Mouse (Mus musculus) cortical plate, adult 2 months (tissue): ENCODE measurements around the gene Itga9. TPM values are rescaled to one million over a fixed set of nuclear protein-coding genes. Genes with fewer than 3 reads are reported as not detected.

ENCODE experiments used
- H3K27ac ChIP-seq: fragments of 200-500 bp; 2 replicates; pipeline ENCODE4 v1.5.1; 2012; ENCODE audit warnings: low read length, control low read depth, inconsistent platforms; ENCODE audit not compliant: insufficient read depth
- H3K4me1 ChIP-seq: fragments of 200-500 bp; 2 replicates; pipeline ENCODE4 v1.6.1; 2011; ENCODE audit warnings: low read length; ENCODE audit not compliant: control insufficient read depth, insufficient read depth
- H3K4me3 ChIP-seq: fragments of 200-500 bp; 2 replicates; pipeline ENCODE4 v1.5.1; 2011; ENCODE audit warnings: mild to moderate bottlenecking, low read length, control low read depth; ENCODE audit not compliant: insufficient read depth
- CTCF ChIP-seq: fragments of 200-500 bp; IDR thresholded peaks from 2 replicates; pipeline ENCODE4 v1.5.1; 2011; ENCODE audit warnings: mild to moderate bottlenecking, control low read depth, low read length; ENCODE audit not compliant: insufficient read depth; ENCODE audit errors: extremely low read depth
- POLR2A ChIP-seq: fragments of 200-500 bp; IDR thresholded peaks from 2 replicates; pipeline ENCODE4 v1.6.1; 2011; ENCODE audit warnings: mild to moderate bottlenecking, low read length, control low read depth; ENCODE audit not compliant: insufficient read depth; ENCODE audit errors: extremely low read depth
- polyA plus RNA-seq: library from polyadenylated mRNA; depleted of rRNA; stranded (reverse); fragments of >200 nt; gene quantifications from 2 replicates; pipeline ENCODE4 v1.2.3, GENCODE M21; 2012

The Itga9 gene
- polyA plus RNA-seq, 1 experiment: 2.5 TPM

DNA sequence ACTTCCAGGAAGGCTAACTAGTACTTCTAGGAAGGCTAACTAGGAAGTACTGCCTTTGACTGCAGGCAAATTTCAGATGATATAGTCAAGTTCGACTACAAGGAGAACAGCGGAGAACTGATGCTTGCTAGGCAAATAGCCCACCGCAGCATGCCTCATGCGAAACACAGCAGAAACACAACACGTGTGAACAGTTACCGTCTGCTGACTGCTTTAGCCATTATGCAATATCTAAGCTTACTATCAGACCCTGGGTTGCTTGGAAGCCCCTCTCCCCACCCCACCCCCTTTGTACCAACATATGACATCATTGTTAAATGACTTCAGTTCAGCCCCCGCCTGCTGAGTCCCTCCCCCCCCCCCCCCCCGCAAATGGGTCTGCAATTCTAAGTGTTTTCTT is 123.7 kb downstream of the Itga9 start:
- TF ChIP-seq CTCF: no peak
- TF ChIP-seq POLR2A: no peak
- H3K4me1 ChIP-seq: no peaks in the 10 kb centered on the region
- no peak overlapping the region for H3K4me3 ChIP-seq
- no peak overlapping the region for H3K27ac ChIP-seq

DNA sequence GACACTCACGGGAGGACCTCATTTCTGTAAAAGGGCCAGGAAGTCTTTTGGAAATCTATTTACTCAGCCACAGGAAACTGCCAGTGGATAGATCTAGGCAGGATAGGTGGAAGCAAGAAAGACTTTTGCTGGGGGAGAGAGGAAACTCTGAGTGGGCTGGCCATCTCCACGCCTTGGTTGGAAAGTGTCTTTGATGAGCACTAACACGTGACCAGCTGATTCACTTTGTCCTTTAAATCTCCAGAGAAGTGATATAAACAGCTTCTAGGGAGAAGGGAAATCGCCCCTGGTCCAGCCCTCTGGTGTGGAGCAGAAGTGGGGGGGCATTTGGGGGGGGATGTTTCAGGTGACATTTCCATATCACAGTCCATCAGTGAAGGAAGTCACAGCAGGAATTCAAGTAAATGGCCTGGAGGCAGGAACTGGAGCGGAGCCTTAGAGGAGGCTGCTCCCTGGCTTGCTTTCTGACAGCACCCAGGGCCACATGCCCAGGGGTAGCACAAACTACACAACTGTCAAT is 124.4 kb downstream of the Itga9 start:
- no peak overlapping the region for H3K4me3 ChIP-seq
- no peaks in the 10 kb centered on the region for H3K4me1 ChIP-seq
- H3K27ac ChIP-seq: no peak overlapping the region
- no peak for TF ChIP-seq POLR2A
- TF ChIP-seq CTCF: no peak

DNA sequence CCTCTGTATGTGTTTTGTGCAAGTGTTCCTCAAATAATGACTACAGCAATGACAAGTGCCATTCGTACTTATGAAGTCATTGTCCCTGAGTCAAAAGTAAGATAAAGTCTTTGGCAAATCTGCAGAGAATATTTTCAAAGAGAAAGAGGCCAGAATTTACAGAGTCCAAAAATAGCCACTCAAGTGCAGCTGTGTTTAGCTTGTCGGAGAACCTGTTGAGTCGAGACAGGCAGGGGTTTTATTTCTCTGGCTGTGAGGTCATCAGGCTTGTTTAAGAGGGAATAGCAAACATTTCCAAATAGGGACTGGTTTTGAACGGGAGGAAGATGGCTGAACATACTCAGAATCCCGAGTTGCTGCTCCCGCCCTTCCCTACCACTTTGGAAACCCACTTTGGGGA is 125.2 kb downstream of the Itga9 start:
- TF ChIP-seq POLR2A: no peak
- TF ChIP-seq CTCF: no peak
- Histone ChIP-seq H3K27ac (no peak overlapping the region), H3K4me3 (no peak overlapping the region), H3K4me1 (no peaks in the 10 kb centered on the region)

DNA sequence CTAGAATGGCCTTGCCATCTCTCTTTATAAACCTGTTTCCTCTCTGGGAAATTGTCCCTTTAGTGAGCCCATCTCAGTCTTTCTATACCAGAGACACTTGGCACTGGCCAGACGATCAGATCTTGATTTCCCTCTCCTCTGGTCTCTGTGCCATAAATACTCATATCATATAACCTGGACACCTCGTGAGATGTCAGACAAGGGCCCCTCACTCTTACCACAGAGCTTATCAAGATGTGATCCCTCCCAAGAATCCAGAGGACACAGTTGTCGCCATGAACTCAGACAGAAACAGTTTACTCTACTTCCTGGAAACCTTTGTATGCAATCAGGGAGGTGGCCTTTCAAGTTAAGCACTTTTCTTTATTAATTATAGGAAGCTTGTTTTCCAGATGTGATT is 127.1 kb downstream of the Itga9 start:
- H3K4me3 ChIP-seq: no peak overlapping the region
- H3K27ac ChIP-seq: no peak overlapping the region
- TF ChIP-seq POLR2A (no peak), CTCF (no peak)
- no peaks in the 10 kb centered on the region for H3K4me1 ChIP-seq

DNA sequence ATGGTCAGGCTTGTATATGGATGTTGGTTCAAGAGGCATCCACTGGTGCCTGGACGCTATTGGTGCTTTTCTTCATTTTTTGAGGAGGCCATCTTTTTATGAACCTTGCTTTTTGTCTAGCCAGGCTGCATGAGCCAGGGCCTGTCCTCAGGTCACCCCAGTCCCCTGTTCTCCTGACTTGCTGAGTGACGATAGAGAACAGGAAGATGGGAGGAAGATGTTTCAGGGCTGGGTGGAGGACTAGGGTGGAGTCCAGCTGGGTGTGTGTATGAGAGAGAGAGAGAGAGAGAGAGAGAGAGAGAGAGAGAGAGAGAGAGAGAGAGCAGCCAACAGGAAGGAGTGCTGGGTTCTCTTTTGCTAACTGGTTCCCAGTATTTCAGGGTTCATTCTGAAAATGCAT is 130.6 kb downstream of the Itga9 start:
- Histone ChIP-seq H3K4me3 (no peak overlapping the region), H3K27ac (no peak overlapping the region), H3K4me1 (no peaks in the 10 kb centered on the region)
- no peak for TF ChIP-seq POLR2A
- TF ChIP-seq CTCF: no peak

DNA sequence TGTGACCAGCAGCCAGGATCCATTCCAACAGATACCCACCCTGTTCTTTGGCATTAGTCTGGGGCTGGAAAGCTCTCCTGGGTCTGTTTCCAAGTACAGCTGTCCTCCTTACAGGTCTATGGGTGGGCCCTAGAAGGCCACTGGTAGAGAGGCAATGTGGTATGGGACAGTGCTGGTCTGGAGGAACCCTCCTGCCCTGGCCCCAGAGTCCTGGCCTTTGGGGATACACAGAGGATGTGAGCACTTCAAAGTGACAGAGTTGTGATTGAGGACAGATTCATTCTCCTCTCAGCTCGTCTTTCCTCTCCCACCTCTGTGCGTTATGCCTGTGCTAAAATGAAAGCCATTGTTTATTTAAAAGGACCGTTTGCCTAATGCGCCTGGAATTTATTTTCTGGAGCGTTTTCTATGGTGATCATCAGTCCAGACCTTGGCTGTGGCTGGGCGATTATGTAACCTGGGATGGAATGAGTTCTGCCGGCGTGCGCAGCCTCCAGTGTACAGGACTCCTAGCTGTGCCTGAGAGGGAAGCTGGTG is 131.2 kb downstream of the Itga9 start:
- TF ChIP-seq POLR2A: no peak
- no peak for TF ChIP-seq CTCF
- H3K4me3 ChIP-seq: no peak overlapping the region
- H3K27ac ChIP-seq: no peak overlapping the region
- no peaks in the 10 kb centered on the region for H3K4me1 ChIP-seq

DNA sequence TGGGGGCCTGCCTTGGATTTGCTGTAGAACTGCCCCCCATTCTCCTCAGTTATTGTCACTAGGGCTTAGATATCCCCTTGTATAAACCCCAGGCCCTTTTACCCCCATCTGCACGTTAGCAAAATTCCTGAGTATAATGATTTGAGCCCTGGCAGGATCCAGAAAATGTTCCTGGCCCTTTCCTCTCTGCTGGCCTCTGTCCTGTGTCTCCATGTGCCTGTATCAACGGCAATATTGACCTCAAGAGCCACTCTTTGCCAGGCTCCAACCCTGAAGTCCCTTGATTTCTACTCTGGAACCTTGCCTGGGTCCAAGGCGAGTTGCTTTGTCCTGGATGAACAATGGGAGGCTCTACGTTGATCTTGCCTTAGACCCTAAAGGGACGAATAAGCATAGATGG is 131.8 kb downstream of the Itga9 start:
- Histone ChIP-seq H3K27ac (no peak overlapping the region), H3K4me3 (no peak overlapping the region), H3K4me1 (no peaks in the 10 kb centered on the region)
- no peak for TF ChIP-seq POLR2A
- no peak for TF ChIP-seq CTCF

DNA sequence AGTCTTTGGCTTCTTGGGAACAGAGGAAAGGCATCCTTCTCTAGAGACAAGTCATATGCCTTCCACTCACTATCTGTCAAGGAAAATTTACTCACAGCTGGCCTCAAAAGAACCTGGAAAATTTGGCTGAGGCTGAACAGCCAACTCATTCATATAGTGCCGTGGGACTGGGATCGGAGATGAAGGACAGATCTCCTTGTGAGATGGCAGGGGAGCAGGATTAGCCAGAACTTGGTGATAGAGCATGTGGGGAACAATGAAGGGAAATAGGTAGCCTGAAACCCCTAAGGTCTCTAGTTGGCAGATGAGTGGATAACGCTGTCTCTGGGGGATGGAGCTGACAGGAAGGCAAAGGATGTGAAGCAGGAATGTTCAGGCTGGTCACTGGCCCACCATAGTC is 132.6 kb downstream of the Itga9 start:
- H3K4me1 ChIP-seq: no peaks in the 10 kb centered on the region
- TF ChIP-seq CTCF: no peak
- no peak for TF ChIP-seq POLR2A
- H3K27ac ChIP-seq: no peak overlapping the region
- no peak overlapping the region for H3K4me3 ChIP-seq

DNA sequence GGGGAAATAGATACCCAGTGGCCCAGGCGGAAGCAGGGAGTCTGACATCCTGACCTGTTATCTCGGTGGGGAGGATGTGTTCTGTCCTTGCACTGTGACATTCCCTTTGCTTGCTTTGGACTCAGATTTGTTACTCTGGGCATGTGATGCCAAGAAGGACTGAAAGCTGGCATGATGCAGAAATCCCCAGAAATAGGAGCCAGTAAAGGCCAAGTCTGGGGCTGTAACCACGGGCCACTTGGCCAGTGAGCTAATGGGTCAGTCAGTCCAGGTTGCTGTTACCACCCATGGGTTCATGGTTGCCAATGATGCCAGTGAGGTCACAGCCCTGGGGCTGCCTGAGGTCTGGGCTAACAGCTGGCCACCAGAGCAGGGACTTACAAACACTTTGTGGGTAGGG is 133.2 kb downstream of the Itga9 start:
- Histone ChIP-seq H3K4me3 (no peak overlapping the region), H3K27ac (no peak overlapping the region), H3K4me1 (no peaks in the 10 kb centered on the region)
- no peak for TF ChIP-seq POLR2A
- TF ChIP-seq CTCF: no peak

DNA sequence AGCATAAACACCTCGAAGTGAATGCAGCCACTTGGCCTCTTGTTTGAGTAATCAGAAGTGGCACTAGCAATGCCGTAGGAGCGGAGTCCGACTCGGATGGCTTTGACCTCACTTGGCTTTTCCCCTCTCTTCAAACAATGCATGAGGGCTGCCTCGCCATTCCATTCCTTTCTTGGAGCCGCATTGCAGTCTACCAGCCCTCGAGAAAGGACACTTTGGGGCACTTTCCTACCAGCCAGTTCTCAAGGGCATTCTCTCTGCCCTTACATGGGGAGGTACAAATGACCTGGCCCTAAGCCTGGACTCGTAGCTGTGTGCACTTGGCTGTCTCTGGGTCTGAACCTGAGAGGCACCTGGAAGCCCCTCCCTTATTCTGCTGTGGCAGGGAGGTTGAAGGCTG is 134.8 kb downstream of the Itga9 start:
- H3K27ac ChIP-seq: no peak overlapping the region
- TF ChIP-seq CTCF (no peak), POLR2A (no peak)
- H3K4me1 ChIP-seq: no peaks in the 10 kb centered on the region
- H3K4me3 ChIP-seq: no peak overlapping the region
